Mouse (Mus musculus): ENCODE data around the gene Abca1. TPM values are rescaled to one million over a fixed set of nuclear protein-coding genes. Genes with fewer than 3 reads are reported as not detected.

Abca1 gene
- total RNA-seq (2021) = 10 to 100 TPM; 23.2 to 23.5 TPM
- long read RNA-seq, experiment 1, partial matches to known transcripts = 0 of 2 reads
- long read RNA-seq, experiment 1, other reads (novel, unspliced or antisense) = 2 of 2 reads
- long read RNA-seq, experiment 2, partial matches to known transcripts = 1 of 1 reads
- long read RNA-seq, experiment 2, other reads (novel, unspliced or antisense) = 0 of 1 reads

- DNase-seq (ENCODE audit: low spot score in 2 of 2) = peak; percentile 85 to 95
- intact Hi-C loops (cut with DNase I) = loop anchor here (2.0 to 5.0 kb wide), 2 partner anchors 42 to 195 kb away; no protein-coding TSS in a partner anchor
Measured at GRCm38 (mm10) chr4:53159767-53160166, at the start of gene Abca1. TSS of gene Abca1 (minus strand) at chr4:53159895.

- DNase-seq (ENCODE audit: low spot score in 2 of 2) = no peak
- intact Hi-C loops (cut with DNase I) = no loop called here
Measured at GRCm38 (mm10) chr4:53204482-53204881, 44.8 kb upstream of the Abca1 start.

- DNase-seq (ENCODE audit: low spot score in 2 of 2) = peak in 1 of 2 experiments; percentile 31
- intact Hi-C loops (cut with DNase I) = no loop called here
Measured at GRCm38 (mm10) chr4:53203595-53204400, 44.1 kb upstream of the Abca1 start.

- no peak for DNase-seq (ENCODE audit: low spot score in 2 of 2)
- intact Hi-C loops (cut with DNase I) = no loop called here
Measured at GRCm38 (mm10) chr4:53200276-53200675, 40.6 kb upstream of the Abca1 start.

- intact Hi-C loops (cut with DNase I) = loop anchor here (1.0 kb wide), 1 partner anchor 40 kb away; no protein-coding TSS in a partner anchor
- no peak for DNase-seq (ENCODE audit: low spot score in 2 of 2)
Measured at GRCm38 (mm10) chr4:53197842-53198241, 38.1 kb upstream of the Abca1 start.

- peak; percentile 91 to 95 for DNase-seq (ENCODE audit: low spot score in 2 of 2)
- intact Hi-C loops (cut with DNase I) = no loop called here
Measured at GRCm38 (mm10) chr4:53196058-53196771, 36.5 kb upstream of the Abca1 start.

GRCm38 (mm10) chr4:53187071-53187470, 27.4 kb upstream of the Abca1 start:
- intact Hi-C loops (cut with DNase I) = no loop called here

GRCm38 (mm10) chr4:53186573-53186972, 26.9 kb upstream of the Abca1 start:
- DNase-seq (ENCODE audit: low spot score in 2 of 2) = no peak
- intact Hi-C loops (cut with DNase I) = no loop called here

More at GRCm38 (mm10) chr4:53187071-53187470, 27.4 kb upstream of the Abca1 start:
- DNase-seq (ENCODE audit: low spot score in 2 of 2) = peak; percentile 15 to 60

- no peak for DNase-seq (ENCODE audit: low spot score in 2 of 2)
- intact Hi-C loops (cut with DNase I) = no loop called here
Measured at GRCm38 (mm10) chr4:53186141-53186540, 26.4 kb upstream of the Abca1 start.

- intact Hi-C loops (cut with DNase I) = no loop called here
Measured at GRCm38 (mm10) chr4:53181479-53181878, 21.8 kb upstream of the Abca1 start.

GRCm38 (mm10) chr4:53179308-53179820, 19.7 kb upstream of the Abca1 start:
- no peak for DNase-seq (ENCODE audit: low spot score in 2 of 2)
- intact Hi-C loops (cut with DNase I) = no loop called here

More at GRCm38 (mm10) chr4:53181479-53181878, 21.8 kb upstream of the Abca1 start:
- no peak for DNase-seq (ENCODE audit: low spot score in 2 of 2)

- intact Hi-C loops (cut with DNase I) = no loop called here
Measured at GRCm38 (mm10) chr4:53178489-53178888, 18.8 kb upstream of the Abca1 start.

GRCm38 (mm10) chr4:53177696-53178095, 18.0 kb upstream of the Abca1 start:
- intact Hi-C loops (cut with DNase I) = no loop called here
- no peak for DNase-seq (ENCODE audit: low spot score in 2 of 2)

More at GRCm38 (mm10) chr4:53178489-53178888, 18.8 kb upstream of the Abca1 start:
- DNase-seq (ENCODE audit: low spot score in 2 of 2) = no peak

- intact Hi-C loops (cut with DNase I) = no loop called here
- no peak for DNase-seq (ENCODE audit: low spot score in 2 of 2)
Measured at GRCm38 (mm10) chr4:53174906-53175305, 15.2 kb upstream of the Abca1 start.

- DNase-seq (ENCODE audit: low spot score in 2 of 2) = no peak
- intact Hi-C loops (cut with DNase I) = no loop called here
Measured at GRCm38 (mm10) chr4:53170403-53170802, 10.7 kb upstream of the Abca1 start.

GRCm38 (mm10) chr4:53165231-53165630, 5.5 kb upstream of the Abca1 start:
- no peak for DNase-seq (ENCODE audit: low spot score in 2 of 2)
- intact Hi-C loops (cut with DNase I) = no loop called here

GRCm38 (mm10) chr4:53159176-53159575, 519 bp downstream of the Abca1 start:
- no peak for DNase-seq (ENCODE audit: low spot score in 2 of 2)
- intact Hi-C loops (cut with DNase I) = loop anchor here (2.0 to 5.0 kb wide), 2 partner anchors 42 to 196 kb away; no protein-coding TSS in a partner anchor

- intact Hi-C loops (cut with DNase I) = loop anchor here (1.0 to 5.0 kb wide), 3 partner anchors 39 to 196 kb away; no protein-coding TSS in a partner anchor
- DNase-seq (ENCODE audit: low spot score in 2 of 2) = peak; percentile 75 to 82
Measured at GRCm38 (mm10) chr4:53158634-53159033, 1.1 kb downstream of the Abca1 start.

GRCm38 (mm10) chr4:53155471-53155870, 4.2 kb downstream of the Abca1 start:
- intact Hi-C loops (cut with DNase I) = loop anchor here (5.0 kb wide), 1 partner anchor 38 kb away; no protein-coding TSS in a partner anchor
- no peak for DNase-seq (ENCODE audit: low spot score in 2 of 2)

GRCm38 (mm10) chr4:53153711-53154110, 6.0 kb downstream of the Abca1 start:
- DNase-seq (ENCODE audit: low spot score in 2 of 2) = no peak
- intact Hi-C loops (cut with DNase I) = no loop called here
